Mouse (Mus musculus): ENCODE measurements at regions not wholly inside any gene's neighbourhood (a gene's known extent, or its start where the extent isn't known, plus 50 kb on each side); places are given as distances from the start of the nearest gene placed in this dataset.
A peak's percentile ranks its signal among the peaks of the same experiment; 100 is the strongest.

GRCm38 (mm10) chrX:58812824-58813223, 96.3 kb upstream of the 4930550L24Rik start:
- DNase-seq (ENCODE audit: low read depth, low spot score): peak; percentile 1

Data from forelimb bud, embryonic 11.5 days (tissue).